Mouse (Mus musculus) forelimb bud, embryonic 11.5 days (tissue): ENCODE results near the gene Cacna1h.

ENCODE experiments used
- DNase-seq: peaks from one replicate; pipeline ENCODE4 v3.0.0-alpha.2; 2012; ENCODE audit warnings: low read depth, low spot score

Gene Cacna1h

DNA sequence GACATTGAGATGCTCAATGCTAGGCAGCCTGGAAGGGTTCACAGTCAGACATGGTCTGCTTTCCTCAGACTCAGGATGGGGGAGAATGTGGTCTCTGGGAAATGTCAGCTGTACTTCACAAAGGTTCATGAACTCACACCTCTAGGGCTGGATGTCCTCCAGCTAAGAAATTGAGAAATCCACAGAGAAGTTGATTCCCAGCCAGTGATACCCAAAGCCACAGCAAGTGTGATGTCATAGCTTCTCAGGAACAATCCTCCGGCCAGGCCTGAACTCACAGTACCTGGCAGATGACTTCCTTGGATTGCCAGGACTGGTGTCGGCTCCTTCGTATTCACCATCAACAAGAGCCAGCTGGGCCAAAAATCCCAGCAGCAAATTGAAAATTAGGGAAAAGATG is 12.3 kb upstream of the Cacna1h start:
- no peak for DNase-seq

DNA sequence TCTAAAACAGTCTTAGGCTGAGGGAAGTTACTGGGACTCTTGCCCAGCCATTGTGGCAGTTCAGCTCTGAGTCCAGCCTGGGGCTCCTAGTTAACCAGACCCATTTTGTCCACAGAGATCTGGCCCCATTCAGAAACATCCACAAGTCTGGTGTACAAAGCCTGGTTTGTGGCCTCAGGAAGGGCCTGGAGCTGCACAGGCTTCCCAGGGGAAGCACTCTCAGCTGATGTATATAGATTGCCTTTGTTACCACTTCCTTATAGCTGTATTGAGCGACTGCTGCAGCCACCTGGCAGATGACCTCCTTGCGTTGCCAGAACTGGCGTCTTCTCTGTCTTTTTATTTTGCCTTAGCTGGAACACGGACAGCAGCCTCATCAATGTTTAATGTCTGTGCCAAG is 11.5 kb upstream of the Cacna1h start:
- DNase-seq: no peak

DNA sequence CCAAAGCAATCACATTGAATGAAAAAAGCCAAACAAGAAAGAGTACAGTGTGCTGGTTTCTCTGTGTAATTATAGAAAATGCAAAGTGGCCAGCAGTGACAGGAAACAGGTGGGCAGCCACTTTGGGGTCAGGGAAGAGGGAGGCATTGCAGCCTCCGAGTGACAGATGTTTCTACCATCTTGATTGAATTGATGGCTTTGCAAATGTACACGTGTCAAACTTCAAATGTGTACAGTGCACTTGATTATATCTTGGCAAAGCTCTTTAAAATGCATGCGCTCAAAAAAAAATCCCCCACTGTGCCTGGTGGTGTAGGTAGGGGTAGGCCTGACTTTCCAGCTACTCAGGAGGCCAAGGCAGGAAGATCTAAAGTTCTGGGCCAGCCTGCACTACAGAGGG is 9.3 kb upstream of the Cacna1h start:
- no peak for DNase-seq

DNA sequence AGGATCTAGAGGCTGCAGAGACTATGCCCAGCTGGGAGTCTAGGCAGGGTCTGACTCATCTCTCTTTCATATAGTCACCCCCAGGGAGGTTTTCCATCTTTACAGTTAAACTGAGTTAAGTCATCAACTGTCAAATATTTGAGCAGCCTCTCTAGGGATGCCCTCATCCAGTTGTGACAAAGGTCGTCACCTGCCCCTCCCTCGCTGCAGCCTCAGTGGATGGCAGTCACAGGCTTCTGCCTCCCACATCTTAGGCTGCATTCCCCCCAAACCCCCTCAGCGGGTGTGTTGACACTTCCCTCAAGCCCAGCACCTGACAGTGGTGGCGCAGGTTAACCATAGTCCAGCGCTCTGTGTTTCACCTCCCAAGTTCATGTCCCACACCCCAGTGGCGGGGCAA is 7.8 kb upstream of the Cacna1h start:
- DNase-seq: no peak

DNA sequence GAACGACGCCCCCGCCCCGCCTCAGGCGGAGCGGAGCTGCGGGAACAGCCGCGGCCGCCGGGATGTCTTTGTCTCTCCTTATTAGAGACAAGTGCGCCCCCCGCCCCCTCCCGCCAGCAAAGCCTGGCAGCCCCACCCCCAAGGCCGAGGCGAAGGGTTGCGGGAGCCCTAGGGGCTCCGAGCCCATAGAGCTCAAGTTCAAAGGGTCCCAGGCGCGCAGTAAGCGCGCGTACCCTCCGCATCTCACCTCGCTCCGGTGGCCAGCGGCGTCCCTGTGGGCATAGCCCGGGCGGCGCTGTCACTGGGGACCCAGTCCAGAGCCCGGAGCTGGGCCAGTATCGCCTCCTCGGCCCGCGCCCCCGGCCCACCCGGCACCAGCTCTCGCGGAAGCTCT is 363 bp downstream of the Cacna1h start:
- no peak for DNase-seq

DNA sequence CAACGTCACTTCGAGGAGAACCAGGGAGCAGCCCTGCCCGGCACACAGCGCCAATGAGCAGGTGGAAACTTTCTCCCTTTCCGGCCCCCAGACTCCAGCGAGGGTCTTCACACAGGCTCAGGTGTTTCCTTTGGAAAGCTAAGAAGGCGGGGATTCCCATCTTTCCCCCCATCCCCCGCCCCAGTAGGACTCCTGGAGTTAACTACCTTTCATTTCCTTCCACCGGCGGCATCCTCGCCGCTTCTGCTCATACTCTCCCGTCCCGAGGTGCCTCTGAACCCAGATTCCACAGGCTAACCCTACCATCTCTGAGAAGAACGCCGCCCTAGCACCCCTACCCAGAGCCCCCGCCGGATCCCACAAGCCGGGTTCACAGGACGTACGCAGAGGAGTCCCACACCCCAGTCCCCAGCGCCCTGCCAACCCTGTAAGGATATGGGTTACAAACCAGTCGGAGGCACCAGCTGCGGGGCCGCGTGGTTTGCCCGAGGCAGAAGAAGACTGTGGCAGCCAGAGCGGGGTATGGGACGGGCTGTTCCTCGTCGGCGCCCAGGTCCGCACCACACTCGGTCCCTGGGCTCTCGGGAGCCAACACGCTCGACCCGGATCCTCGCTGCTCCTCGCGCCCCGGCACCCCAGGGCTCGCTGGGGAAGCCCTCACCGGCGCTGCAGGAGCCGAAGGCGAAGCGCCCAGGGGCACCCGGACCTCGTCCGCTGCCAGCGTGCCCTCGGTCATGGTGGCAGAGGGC is 976 bp downstream of the Cacna1h start:
- no peak for DNase-seq

DNA sequence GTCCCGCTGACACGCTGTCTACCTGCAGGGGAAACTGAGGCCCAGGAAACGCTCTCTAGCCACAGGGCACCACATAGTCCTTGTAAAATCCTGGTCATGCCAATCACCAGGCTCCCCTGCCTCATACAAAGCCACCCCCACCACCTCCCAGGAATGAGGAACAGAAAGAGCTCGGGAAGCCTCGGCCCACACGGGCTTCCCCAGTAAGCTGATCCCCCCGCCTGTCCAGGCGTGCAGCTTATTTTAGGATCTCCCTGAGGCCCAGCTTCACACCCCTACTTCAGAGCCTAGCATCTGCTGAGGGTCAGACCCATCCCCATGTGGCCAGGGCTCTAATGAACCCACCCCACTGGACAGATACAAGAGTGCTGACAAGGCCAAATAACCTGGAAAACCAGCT is 3.0 kb downstream of the Cacna1h start:
- no peak for DNase-seq

DNA sequence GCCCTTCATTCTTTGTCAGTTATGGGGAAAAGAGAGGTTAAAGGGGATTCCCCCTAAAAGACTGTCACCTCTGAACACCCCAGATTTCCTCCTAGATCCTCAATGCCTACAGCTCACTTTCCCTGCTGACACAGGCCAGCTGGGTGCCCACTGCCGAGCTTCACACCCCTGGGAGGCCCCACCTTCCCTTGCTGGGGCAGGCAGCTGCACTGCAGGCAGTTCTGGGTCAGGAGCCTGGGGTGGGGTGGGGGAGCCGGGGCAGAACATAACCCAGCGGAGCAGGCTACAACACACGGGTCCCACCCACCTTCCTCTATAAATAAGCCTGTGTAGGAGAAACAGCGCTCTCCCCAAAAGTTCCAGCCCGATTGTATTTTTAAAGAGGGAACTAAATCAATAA is 3.7 kb downstream of the Cacna1h start:
- no peak for DNase-seq

DNA sequence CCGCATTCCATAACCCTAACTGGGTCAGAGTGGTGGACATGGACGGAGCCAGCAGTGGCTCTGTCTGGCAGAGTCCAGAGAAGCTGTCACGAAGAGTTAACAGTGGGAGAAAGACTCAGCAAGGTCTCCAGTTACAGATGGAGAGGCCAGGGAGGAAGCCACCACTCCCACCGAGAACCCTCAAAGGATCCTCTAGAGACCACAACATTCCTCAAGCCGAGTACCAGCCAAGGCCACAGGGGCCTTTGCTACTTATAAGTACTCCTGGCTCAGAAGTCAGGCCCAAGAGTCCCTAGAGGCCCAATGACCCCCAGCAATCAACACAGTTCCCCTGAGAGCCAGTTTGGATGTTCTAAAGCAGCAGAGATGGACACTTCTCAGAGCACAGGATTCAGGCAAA is 4.3 kb downstream of the Cacna1h start:
- DNase-seq: no peak

DNA sequence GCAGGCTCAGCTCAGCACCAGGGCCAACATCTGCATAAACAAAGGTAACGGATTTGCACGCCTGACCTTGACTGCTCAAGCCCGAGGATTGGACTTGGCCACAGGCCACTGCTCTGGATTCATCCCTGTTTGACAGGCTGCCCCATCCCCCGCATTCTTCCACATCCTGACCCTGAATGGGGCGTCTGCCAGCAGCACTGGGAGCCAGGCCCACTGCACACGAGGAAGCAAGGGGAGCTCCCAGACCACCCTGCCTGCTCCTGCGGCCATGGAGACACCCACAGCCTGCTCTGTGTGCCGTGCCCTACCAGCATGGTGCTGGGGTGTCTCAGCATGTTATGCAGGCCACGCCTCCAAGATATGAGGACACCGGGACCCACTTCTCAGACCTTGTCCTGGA is 6.1 kb downstream of the Cacna1h start:
- DNase-seq: no peak

DNA sequence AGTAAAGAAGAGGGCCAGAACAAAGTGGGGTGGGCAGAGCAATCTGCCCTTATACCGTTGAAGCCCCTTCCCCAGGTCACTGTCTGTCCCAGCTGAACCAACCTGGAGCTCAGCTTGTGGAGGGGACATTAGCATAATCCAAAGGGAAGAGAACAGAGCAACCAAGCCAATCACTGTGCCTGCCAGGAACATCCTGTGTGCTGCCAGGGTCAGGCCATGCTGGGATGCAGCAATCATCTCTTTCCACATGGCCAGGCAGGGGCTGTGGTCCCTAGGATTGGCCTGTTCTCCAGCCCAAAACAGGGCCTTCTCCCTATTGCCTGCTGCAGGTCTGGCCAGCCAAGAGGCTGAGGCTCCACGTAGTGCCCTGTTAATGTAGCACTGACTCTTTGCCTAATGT is 7.6 kb downstream of the Cacna1h start:
- DNase-seq: no peak

DNA sequence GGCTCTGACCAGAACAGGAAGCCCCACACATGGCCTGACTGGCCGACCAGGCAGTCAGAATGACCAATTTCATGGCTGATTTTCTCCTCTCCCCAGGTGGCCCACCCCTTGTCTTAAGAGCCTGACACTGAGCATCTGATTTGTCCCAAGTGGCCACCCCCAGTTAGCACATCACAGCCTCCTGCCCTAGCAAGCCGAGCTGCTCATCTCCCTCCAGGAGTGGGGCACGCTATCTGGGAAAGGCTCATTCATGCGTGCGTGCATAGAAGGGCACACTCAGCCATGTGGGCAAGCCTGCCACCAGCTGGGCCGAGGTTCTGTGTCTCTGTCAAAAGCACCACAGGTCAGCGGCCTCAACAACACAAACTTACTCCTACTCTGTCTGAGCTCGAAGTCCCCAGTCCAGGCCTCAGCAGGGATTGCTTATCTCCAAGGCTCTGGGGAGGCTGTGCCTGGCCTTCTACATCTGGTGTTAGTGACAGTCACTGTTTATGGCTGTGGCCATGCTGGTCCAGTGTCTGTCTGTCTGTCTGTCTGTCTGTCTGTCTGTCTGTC is 9.0 kb downstream of the Cacna1h start:
- DNase-seq: no peak

DNA sequence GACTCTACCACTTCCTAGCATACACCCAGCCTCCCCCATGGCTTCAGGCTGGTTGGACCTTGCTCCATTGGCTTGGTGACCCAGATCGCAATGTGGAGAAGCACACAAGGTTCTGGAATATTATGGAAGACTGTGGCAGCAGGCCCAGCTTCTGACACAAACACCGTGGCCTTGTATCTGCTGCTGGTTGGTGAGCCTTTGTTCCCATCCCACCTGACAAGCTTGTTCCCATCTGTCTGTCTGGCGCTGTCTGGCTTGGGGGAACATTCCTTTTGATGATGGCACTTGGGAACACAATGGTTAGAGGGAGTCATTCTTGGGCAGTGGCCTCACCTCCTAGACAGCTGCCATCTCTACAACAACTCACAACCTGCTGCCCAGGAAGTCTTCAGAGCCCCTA is 12.6 kb downstream of the Cacna1h start:
- DNase-seq: no peak

DNA sequence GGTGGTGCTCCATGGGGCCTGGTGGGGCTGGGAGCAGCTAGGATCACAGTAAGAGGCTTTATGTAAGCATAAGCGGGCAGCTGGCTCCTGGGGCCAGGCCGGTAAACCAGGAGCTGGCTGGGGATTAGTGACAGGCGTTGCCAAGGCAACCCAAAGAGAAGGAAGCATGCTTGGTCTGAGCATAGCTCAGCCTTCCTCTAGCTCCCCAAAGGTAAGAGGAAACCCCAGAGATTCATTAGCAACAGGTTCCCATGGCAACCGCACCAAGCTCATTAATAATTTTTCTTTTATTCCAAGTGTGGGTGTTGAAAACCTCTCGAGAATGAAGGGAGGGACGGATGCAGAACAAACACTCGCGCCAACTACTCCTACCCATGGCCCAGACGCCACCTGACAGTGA is 14.7 kb downstream of the Cacna1h start:
- DNase-seq: peak; percentile 64

DNA sequence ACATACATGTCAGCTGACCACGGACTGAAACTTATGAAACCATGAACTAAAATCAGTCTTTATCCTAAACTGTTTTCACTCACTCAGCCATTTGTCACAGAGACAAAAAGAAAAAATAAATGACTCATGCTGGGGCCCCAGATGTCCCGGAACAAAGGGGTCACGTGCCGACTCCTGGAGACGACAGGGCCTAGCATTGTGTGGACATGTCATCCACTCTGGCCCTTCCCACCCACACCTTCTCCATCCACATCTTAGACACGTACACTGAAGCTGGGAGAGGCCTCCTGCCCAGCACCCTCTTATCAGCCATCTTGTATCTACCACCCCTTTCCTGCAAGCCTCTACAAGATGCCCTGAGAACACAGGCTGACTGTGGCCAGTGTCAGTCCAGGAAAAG is 15.6 kb downstream of the Cacna1h start:
- no peak for DNase-seq

DNA sequence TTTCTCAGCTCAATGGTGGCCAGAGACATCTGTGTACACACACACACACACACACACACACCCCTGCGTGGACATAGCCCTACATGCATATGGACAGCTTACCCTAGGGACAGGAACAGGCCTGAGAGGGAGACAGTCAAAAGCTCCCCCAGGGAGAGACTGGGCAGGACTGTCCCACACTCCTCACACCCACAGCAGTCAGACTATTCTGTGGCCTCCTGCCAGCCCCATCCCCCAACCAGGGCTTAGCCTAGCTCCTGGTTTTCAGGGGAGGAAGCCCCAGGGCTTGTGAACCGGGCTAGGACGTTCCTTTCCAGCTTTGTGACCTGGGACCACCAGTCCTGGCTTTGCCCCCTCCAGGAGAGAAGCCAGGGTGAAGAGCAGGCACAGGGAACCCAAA is 17.4 kb downstream of the Cacna1h start:
- DNase-seq: peak; percentile 28

DNA sequence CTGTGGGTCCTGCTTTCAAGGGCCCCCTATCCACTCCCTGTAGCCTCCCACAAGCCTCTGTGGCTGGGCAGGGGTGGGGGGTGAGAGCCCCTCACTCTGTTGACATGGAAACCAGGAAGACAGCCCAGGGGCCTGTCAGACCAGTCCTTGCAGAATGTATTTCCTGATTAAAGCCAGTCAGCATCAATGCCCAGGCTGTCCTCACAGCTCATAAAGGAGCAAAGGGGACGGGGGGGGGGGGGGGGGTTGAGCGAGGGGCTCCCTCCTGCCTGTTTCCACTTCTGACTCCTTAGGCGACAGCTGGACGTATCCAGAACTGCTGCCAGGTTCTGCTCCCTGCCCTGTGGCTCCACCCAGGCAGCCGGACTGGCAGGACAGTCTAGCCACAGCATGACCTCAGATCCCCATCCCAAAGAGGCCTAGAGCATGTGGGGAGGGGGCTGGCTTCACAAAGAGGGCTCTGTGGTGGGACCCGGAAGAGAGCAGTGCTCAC is 18.1 kb downstream of the Cacna1h start:
- peak; percentile 62 for DNase-seq

DNA sequence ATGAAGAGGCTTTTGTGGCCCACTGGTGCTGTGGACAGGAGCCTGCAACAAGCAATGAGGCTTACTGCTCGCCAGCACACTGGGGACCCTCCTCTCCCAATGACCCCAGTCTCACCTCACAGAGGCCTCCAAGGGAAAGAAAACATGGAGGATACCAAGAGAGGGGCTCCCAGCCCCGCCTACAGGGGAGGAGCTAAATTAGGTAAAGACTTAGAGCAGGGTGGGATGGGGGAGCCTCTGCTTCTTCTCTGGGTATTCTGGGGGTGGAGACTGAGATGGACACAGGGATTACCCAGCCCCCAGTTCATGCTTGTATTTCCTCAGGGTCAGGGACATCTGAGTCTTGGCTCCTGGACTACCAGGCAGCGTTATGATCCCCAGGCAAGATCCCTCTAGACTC is 18.7 kb downstream of the Cacna1h start:
- no peak for DNase-seq

DNA sequence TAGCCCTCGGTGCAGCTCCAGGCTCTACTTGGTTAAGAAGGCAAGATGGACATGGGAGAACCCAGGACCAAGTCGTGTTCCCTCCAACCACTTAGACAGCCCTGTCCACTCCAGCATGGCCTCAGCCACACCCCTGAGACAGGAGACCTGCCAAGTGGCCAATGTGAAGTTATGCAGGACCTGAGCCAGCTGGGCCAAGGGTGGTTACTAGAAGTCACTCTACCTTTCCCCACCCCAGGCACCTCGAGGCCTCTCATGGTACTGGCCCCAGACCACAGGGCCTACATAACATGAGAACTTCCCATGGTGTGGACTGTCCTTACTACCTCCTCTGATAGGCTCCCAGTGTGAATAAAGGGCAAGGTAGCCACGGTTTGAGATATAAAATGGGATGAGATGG is 19.4 kb downstream of the Cacna1h start:
- no peak for DNase-seq

DNA sequence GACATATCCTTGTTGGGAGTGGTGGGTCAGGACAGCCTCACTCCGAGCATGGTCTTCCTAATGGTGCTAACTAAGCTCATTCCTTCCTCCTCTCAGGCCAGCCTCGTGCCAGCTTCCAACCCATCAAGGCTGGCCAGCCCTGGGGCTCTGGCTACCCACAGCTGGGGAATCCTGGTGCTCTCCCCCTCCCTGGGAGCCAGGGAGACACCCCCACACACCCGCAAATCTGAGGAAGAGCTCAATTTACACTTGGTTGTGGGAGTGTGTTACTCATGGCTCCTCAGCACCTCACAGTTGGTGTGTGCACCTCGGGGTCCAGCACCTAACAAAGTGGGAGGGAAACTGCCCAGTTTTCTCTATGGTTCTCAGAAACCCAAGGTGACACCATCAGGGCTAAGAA is 22.3 kb downstream of the Cacna1h start:
- no peak for DNase-seq

DNA sequence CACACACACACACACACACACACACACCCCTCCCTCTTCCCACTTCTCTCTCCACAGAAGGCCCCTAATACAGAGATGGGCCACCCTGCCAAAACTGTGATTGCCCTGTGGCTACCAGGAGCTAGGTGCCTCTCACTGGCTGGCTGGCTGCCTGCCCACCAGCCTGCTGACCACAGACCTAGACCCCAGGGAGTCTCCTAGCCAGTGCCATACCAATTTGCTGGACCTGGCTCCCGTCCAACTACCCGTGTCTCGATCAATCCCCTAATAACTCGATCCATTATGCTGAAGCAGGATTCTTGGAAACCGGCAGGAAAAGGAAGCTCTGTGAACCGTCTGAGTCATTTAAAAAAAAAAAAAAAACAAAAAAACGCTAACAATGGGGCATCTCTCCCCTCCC is 22.8 kb downstream of the Cacna1h start:
- no peak for DNase-seq

DNA sequence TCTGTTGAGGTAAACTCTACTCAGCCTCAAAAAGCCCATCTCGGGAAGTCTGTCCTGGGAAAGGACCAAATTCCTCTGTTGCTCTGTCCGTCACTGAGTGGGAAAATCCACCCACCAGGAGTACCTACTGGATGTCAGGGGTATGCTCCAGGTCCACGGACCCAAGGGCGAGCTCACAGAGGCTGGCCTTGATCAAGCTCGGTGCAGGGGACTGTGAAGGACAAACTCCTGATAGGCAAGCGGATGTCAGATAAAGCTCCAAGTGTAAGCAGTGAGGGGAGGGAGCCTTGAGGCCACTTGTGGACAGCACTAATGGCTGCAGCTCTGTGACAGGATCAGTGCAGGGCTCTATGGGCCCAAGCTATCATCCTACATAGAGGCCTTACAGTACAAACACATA is 23.4 kb downstream of the Cacna1h start:
- DNase-seq: no peak

DNA sequence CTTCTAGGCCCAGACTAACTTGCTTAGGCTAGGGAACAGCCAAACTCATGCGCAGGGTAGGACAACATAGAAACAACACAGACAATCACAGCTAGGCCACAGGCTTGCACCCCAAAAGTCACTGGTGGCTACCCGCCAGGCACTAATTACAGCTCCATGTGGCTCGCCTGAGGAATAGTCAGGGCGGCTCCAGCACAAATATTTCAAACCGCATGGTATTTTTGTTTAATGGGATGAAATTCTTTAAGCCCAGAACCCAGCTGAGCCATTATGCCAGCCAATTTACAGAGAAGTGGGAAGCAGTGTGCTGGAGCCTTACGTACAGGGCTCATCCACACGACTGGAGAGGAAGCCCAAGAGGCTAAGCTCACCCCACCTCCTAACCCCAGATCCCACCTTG is 24.0 kb downstream of the Cacna1h start:
- no peak for DNase-seq
